Mouse (Mus musculus): ENCODE measurements around the gene Muc5b.
A peak's percentile ranks its signal among the peaks of the same experiment; 100 is the strongest.

Gene Muc5b

DNA sequence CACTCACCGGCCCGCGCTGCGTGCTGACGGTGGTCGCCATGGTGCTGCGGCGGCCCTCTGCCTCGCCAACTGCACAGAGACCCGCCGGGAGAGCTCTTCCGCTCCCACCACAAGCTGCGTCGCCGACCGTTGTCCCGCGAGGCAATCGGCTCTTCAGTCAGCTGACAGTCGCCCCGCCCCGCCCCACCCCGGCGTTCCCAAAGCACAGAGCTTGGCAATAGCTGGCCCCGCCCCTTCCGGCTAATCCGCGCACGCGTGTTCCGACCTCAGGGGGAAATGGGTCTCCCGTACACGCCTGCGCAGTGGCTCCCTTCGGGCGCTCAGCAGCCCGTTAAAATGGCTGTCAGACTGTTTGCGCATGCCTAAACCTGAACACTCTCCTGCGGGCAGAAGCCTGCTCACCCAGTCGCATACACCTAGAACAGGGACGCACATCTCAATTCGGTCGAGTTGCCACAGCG lies 63.4 kb downstream of the Muc5b start:
- DNase-seq (ENCODE audit: low read depth, low spot score): peak; percentile 100

DNA sequence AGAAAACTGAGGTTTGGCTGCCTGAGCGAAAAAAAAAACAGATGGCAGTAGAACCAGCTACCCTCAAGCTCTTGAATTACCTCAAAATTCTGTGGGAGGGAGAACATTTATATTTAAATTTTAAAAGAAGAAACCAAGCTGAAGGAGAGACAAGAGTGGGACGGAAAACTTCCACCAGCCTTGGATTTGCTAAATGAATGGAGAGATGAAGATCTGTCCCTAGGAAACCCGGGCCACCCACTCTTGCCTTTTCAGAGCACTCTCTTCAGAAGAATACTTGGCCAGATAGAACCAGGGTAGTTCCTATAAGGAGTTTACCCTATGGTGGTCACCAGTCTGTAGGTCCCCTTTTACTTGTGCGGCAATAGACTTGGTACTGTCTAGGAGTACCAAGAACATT lies 63.9 kb downstream of the Muc5b start:
- DNase-seq (ENCODE audit: low read depth, low spot score): peak; percentile 19

DNA sequence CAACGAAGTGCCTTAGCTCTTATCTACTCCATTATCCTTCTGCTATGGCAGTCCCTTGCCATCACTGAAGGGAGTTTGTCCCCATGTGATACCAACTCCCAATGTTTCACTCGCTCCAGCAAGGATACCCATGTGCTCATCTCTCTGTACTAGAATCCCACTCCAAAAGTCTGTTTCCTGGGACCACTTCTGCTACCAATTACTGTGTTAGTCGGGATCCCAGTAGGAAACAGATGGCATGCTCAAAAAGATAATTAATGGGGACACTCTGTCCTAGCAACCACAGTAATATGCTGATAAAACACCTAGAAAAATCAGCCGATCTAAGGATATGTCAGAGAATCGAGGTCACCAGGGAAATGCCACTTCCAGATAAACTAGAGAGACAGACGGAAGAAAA lies 69.7 kb downstream of the Muc5b start:
- DNase-seq (ENCODE audit: low read depth, low spot score): no peak

DNA sequence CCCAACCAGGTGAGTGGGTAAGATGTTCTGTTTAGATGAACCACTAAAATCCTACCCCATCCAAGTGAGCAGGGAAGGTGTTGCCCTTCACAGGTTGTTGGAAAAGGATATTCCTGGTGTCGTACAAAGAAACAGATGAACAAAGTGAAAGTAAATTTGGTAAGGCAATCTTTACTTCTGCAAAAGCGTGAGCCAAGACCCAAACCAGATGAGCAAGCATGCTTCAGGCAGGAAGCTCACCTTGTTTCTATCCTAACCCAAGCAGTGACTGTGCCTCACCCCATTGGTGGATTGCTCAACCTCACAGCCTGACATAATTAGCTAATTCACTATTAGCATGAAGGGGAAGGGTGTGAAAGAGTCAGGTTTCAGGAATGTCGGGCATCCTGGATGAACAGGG lies 72.4 kb downstream of the Muc5b start:
- DNase-seq (ENCODE audit: low read depth, low spot score): peak; percentile 19

DNA sequence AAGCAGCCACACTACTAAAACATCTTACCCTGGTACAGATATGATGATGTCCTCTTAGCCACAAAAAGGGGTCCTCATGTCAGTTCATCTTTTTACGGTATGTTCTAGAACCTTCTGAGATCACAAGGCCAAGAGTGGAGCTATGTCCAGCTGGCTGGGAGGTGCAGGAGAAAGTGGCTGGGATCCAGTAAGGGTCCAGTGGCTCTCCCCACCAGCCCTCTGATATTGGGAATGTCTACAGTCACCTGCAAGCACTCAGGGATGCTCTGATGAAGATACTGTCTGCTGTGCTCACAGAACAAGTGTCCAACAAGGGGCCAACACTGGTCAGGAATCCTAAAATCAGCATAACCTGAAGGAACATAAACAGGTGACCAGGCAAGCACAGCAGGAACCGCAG lies 79.5 kb downstream of the Muc5b start, which contains the start of gene Tollip:
Tollip (minus strand) TSS at position 101 of the 400 bp plus-strand sequence.
- no peak for DNase-seq (ENCODE audit: low read depth, low spot score)
